Mouse (Mus musculus) thymus, adult 2 months (tissue): ENCODE data around the gene Wdr19. TPM values are rescaled to one million over a fixed set of nuclear protein-coding genes. Genes with fewer than 3 reads are reported as not detected.

ENCODE experiments used
- DNase-seq: peaks from one replicate; pipeline ENCODE4 v3.0.0; 2021
- H3K27ac ChIP-seq: fragments of 200-500 bp; 2 replicates; pipeline ENCODE4 v1.5.1; 2012; ENCODE audit warnings: low read length, control low read depth; ENCODE audit not compliant: control insufficient read depth, insufficient read depth
- H3K27me3 ChIP-seq: fragments of 200-500 bp; 2 replicates; pipeline ENCODE4 v1.6.1; 2012; ENCODE audit warnings: mild to moderate bottlenecking, low read length, moderate library complexity, mixed read lengths; ENCODE audit not compliant: control insufficient read depth, insufficient read depth
- H3K36me3 ChIP-seq: fragments of 200-500 bp; 2 replicates; pipeline ENCODE4 v1.6.1; 2012; ENCODE audit warnings: mild to moderate bottlenecking, low read length, moderate library complexity; ENCODE audit not compliant: control insufficient read depth, insufficient read depth
- H3K4me1 ChIP-seq: fragments of 200-500 bp; replicated peaks from 2 replicates; pipeline ENCODE4 v1.6.1; 2012; ENCODE audit warnings: low read length; ENCODE audit not compliant: control insufficient read depth, insufficient read depth
- H3K4me3 ChIP-seq: fragments of 200-500 bp; 2 replicates; pipeline ENCODE4 v1.5.1; 2012; ENCODE audit warnings: mild to moderate bottlenecking, low read length, control low read depth, moderate library complexity; ENCODE audit not compliant: control insufficient read depth, insufficient read depth
- CTCF ChIP-seq: fragments of 200-500 bp; IDR thresholded peaks from 2 replicates; pipeline ENCODE4 v1.5.1; 2012; ENCODE audit warnings: mild to moderate bottlenecking, control low read depth, low read length, moderate library complexity, borderline replicate concordance; ENCODE audit not compliant: control insufficient read depth, poor library complexity, insufficient read depth; ENCODE audit errors: extremely low read depth
- POLR2A ChIP-seq: fragments of 200-500 bp; IDR thresholded peaks from 2 replicates; pipeline ENCODE4 v1.6.1; 2012; ENCODE audit warnings: mild to moderate bottlenecking, low read length, control low read depth, moderate library complexity; ENCODE audit not compliant: control insufficient read depth, poor library complexity, insufficient read depth; ENCODE audit errors: extremely low read depth
- WGBS: fragments of 180-500 bp; shearing (Covaris S2); methylation state at CpG from one replicate; pipeline ENCODE4 v1.1.7; 2018; 5-methylcytosine and 5-hydroxymethylcytosine counted together
- polyA plus RNA-seq: library from polyadenylated mRNA; depleted of rRNA; stranded (reverse); fragments of >200 nt; gene quantifications from 2 replicates; pipeline ENCODE4 v1.2.3, GENCODE M21; 2012; rRNA removed

The Wdr19 gene
- polyA plus RNA-seq, 1 experiment, result 2.2 TPM

- Histone ChIP-seq H3K27ac (no peak overlapping the region), H3K4me3 (no peak overlapping the region), H3K36me3 (peaks cover 32% of the 10 kb centered on the region), H3K4me1 (no peaks in the 10 kb centered on the region), H3K27me3 (no peaks in the 10 kb centered on the region)
- TF ChIP-seq CTCF, result no peak
- TF ChIP-seq POLR2A, result no peak
- no peak for DNase-seq
- 75% methylated on average over 3 of the region's 3 CpGs for WGBS
Observed at GRCm38 (mm10) chr5:65308866-65309265, 109.4 kb downstream of the Wdr19 start.

Other genes starting within 250 kb of the Wdr19 start
- gene Tlr6, start 239.6 kb upstream of the Wdr19 start, polyA plus RNA-seq, result 1.5 TPM in 2 replicates
- 3.4 and 6.8 TPM in 2 replicates for gene Fam114a1, start 229.6 kb upstream of the Wdr19 start, polyA plus RNA-seq
- gene Tmem156, start 107.6 kb upstream of the Wdr19 start, polyA plus RNA-seq, result 3.4 and 3.6 TPM in 2 replicates
- gene Klhl5, start 92.2 kb upstream of the Wdr19 start, polyA plus RNA-seq, result 11.3 and 13.1 TPM in 2 replicates
- 20.0 and 27.9 TPM in 2 replicates for gene Rfc1, start 136.0 kb downstream of the Wdr19 start, polyA plus RNA-seq
- gene Klb, start 148.6 kb downstream of the Wdr19 start, polyA plus RNA-seq, result 1.1 and 1.6 TPM in 2 replicates
- 342 and 364 TPM in 2 replicates for gene Rpl9, start 191.7 kb downstream of the Wdr19 start, polyA plus RNA-seq
- gene Lias, start 191.8 kb downstream of the Wdr19 start, polyA plus RNA-seq, result 14.7 and 17.3 TPM in 2 replicates
- gene Ugdh, start 236.3 kb downstream of the Wdr19 start, polyA plus RNA-seq, result 10.1 and 10.7 TPM in 2 replicates